Comparison of ENCODE assay signal across 14 mouse cellular contexts in the genomic region with DNA sequence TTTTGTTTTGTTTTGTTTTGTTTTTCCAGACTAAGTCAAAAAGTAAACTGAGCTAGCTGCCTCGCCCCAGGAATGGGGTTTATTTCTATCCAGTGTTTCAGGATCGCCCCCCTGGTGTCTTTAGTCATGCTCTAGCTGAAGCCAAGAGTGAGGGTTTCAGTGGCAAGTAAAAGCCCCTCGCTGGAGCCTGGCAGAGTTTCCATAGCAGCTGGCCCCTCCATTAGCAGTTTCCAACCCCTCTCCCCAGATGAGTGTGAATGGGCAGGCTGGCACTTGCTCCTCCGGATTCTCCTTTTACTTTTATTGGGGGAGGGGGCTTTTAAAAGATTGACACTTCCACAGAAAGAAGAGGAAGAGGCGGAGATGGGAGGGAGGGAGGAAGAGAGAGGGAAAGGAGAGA.
DNase-seq lines count a peak whose midpoint lies in the region; ATAC-seq and TF ChIP-seq lines count a peak whose summit lies in the region.
"Had no signal": no experiment of that assay in that cellular context is flagged by ENCODE, and none has a peak within 500 bp of the region (broad histone marks: within the 10 kb centered on the region; RNA-seq: fewer than 3 reads in every experiment).

No protein-coding gene starts in this region.

- no peaks in the 10 kb centered on the region for H3K27me3 ChIP-seq in hindbrain, embryonic 10.5 days (ENCODE audit: insufficient read depth, poor library complexity, severe bottlenecking)
- H3K27me3 ChIP-seq in hindbrain, embryonic 11.5 days (ENCODE audit: control insufficient read depth, insufficient read depth, low read length), result no peaks in the 10 kb centered on the region
- H3K27me3 ChIP-seq in CH12.LX (replicated peaks), result no peaks in the 10 kb centered on the region
- H3K27me3 ChIP-seq in hindbrain, embryonic 14.5 days (ENCODE audit: control insufficient read depth, insufficient read depth, low read length), result no peaks in the 10 kb centered on the region
- H3K27me3 ChIP-seq: kidney, embryonic 15.5 days had no signal

- no peak for DNase-seq in hindbrain, embryonic 10.5 days (ENCODE audit: low spot score)
- no peak for DNase-seq in hindbrain, embryonic 11.5 days (ENCODE audit: low spot score)
- DNase-seq in CH12.LX (ENCODE audit: extremely low read depth), result no peak
- peak; percentile 89 for DNase-seq in brain, embryonic 14.5 days (ENCODE audit: low read depth)
- no peak for DNase-seq in hindbrain, embryonic 14.5 days (ENCODE audit: low spot score)
- no peak for DNase-seq in lung, adult 2 months
- no peak for DNase-seq in spleen, postnatal 4 days (ENCODE audit: low spot score in 2 of 2)
- DNase-seq: adrenal gland, postnatal 25 days; right cerebral cortex, postnatal 4 days; thymus, postnatal 25 days had no signal

- peak overlapping the region; percentile 56 for H3K27ac ChIP-seq in hindbrain, embryonic 10.5 days
- H3K27ac ChIP-seq in hindbrain, embryonic 11.5 days (ENCODE audit: low read depth, low read length), result no peak overlapping the region
- peak overlapping the region; percentile 45; the same call in 1 of the 2 replicates for H3K27ac ChIP-seq in CH12.LX (ENCODE audit: insufficient read depth, low read depth)
- peak overlapping the region; percentile 28; the same call in 1 of the 2 replicates for H3K27ac ChIP-seq in hindbrain, embryonic 14.5 days
- H3K27ac ChIP-seq: kidney, embryonic 15.5 days had no signal

- no peak for TF ChIP-seq EP300 in CH12.LX (IDR thresholded peaks at IDR 0.05; ENCODE audit: low read length)

- dilution Hi-C loops in CH12.LX (cut with MboI; ENCODE audit: extremely low pct_ligation_motif_present, extremely low pct_unique_long_range_greater_than_20kb, low sequenced_read_pairs), result no loop called here

- peaks cover 42% of the 10 kb centered on the region for H3K4me1 ChIP-seq in hindbrain, embryonic 10.5 days (replicated peaks)
- H3K4me1 ChIP-seq in hindbrain, embryonic 11.5 days (replicated peaks; ENCODE audit: control insufficient read depth, insufficient read depth, low read length), result peaks cover 7% of the 10 kb centered on the region
- H3K4me1 ChIP-seq in CH12.LX (ENCODE audit: control insufficient read depth in 1 of 2, insufficient read depth in 2 of 2), result peaks cover 31 to 59% of the 10 kb centered on the region in 2 experiments
- H3K4me1 ChIP-seq in hindbrain, embryonic 14.5 days (replicated peaks; ENCODE audit: control insufficient read depth, insufficient read depth, low read length), result peaks cover 26% of the 10 kb centered on the region
- H3K4me1 ChIP-seq in lung, adult 2 months (ENCODE audit: control insufficient read depth, insufficient read depth, low read length), result peaks cover 5% of the 10 kb centered on the region

- H3K4me3 ChIP-seq in hindbrain, embryonic 10.5 days, result no peak overlapping the region
- no peak overlapping the region for H3K4me3 ChIP-seq in hindbrain, embryonic 11.5 days (ENCODE audit: low read depth, low read length)
- H3K4me3 ChIP-seq in CH12.LX (replicated peaks in 1 of 3; ENCODE audit: low read depth in 2 of 3, low read length in 2 of 3, poor library complexity in 1 of 3), result no peak overlapping the region
- no peak overlapping the region for H3K4me3 ChIP-seq in hindbrain, embryonic 14.5 days (replicated peaks; ENCODE audit: low read length)
- no peak overlapping the region for H3K4me3 ChIP-seq in lung, adult 2 months (replicated peaks; ENCODE audit: extremely low read depth, low read depth, low read length)
- H3K4me3 ChIP-seq: kidney, embryonic 15.5 days; myocyte had no signal

- H3K79me2 ChIP-seq in CH12.LX (replicated peaks; ENCODE audit: control insufficient read depth, extremely low read depth, insufficient read depth, poor library complexity, severe bottlenecking), result no peaks in the 10 kb centered on the region

- 19% methylated on average over 5 of the region's 5 CpGs for WGBS in hindbrain, embryonic 10.5 days
- WGBS in hindbrain, embryonic 11.5 days, result 30% methylated on average over 5 of the region's 5 CpGs
- 15% methylated on average over 5 of the region's 5 CpGs for WGBS in hindbrain, embryonic 14.5 days
- 39% methylated on average over 5 of the region's 5 CpGs for WGBS in lung, adult 2 months

- in situ Hi-C loops in CH12.LX (cut with MboI; ENCODE audit: low pct_ligation_motif_present, low pct_unique_long_range_greater_than_20kb, low sequenced_read_pairs), result loop anchor here (10.0 kb wide), 2 partner anchors 65 to 115 kb away; partner anchors contain the start of gene Klf7

- no peak for TF ChIP-seq POLR2A in CH12.LX (IDR thresholded peaks at IDR 0.05; ENCODE audit: low read depth, low read length)
- no peak for TF ChIP-seq POLR2A in brain, embryonic 14.5 days (IDR thresholded peaks at IDR 0.05; ENCODE audit: borderline replicate concordance, extremely low read depth, insufficient read depth, insufficient read length, poor library complexity, severe bottlenecking)
- TF ChIP-seq POLR2A in lung, adult 2 months (IDR thresholded peaks at IDR 0.05; ENCODE audit: borderline replicate concordance, extremely low read depth, low read depth, low read length), result no peak

- H3K36me3 ChIP-seq in hindbrain, embryonic 10.5 days, result no peaks in the 10 kb centered on the region
- H3K36me3 ChIP-seq in hindbrain, embryonic 11.5 days (ENCODE audit: control insufficient read depth, insufficient read depth, low read length), result no peaks in the 10 kb centered on the region
- no peaks in the 10 kb centered on the region for H3K36me3 ChIP-seq in CH12.LX (replicated peaks in 1 of 2; ENCODE audit: control insufficient read depth in 1 of 2, insufficient read depth in 1 of 2, low read length in 1 of 2)
- H3K36me3 ChIP-seq in hindbrain, embryonic 14.5 days (replicated peaks; ENCODE audit: control insufficient read depth, insufficient read depth), result no peaks in the 10 kb centered on the region
- H3K36me3 ChIP-seq: kidney, embryonic 15.5 days had no signal

- no peaks in the 10 kb centered on the region; the same call in 1 of the 2 replicates for H3K9me3 ChIP-seq in hindbrain, embryonic 10.5 days
- no peaks in the 10 kb centered on the region for H3K9me3 ChIP-seq in hindbrain, embryonic 11.5 days (ENCODE audit: control insufficient read depth, low read length)
- peaks cover 2% of the 10 kb centered on the region for H3K9me3 ChIP-seq in CH12.LX (replicated peaks; ENCODE audit: low read length)
- H3K9me3 ChIP-seq in hindbrain, embryonic 14.5 days (ENCODE audit: control insufficient read depth, low read length), result no peaks in the 10 kb centered on the region
- H3K9me3 ChIP-seq: kidney, embryonic 15.5 days had no signal

- no peak for TF ChIP-seq CTCF in CH12.LX (conservative IDR thresholded peaks at IDR 0.05 in 1 of 2, IDR thresholded peaks at IDR 0.05 in 1 of 2; ENCODE audit: low read depth in 2 of 2, low read length in 2 of 2)
- no peak for TF ChIP-seq CTCF in brain, embryonic 14.5 days (IDR thresholded peaks at IDR 0.05; ENCODE audit: borderline replicate concordance, extremely low read depth, insufficient read depth, insufficient read length)
- no peak for TF ChIP-seq CTCF in lung, adult 2 months (IDR thresholded peaks at IDR 0.05; ENCODE audit: insufficient read depth, low read length)

- H3K9ac ChIP-seq in hindbrain, embryonic 11.5 days (ENCODE audit: low read depth, low read length), result no peak overlapping the region
- H3K9ac ChIP-seq in CH12.LX (ENCODE audit: insufficient read depth, low read depth), result peak overlapping the region; percentile 21; the same call in 1 of the 2 replicates
- H3K9ac ChIP-seq in hindbrain, embryonic 14.5 days, result no peak overlapping the region
- H3K9ac ChIP-seq: kidney, embryonic 15.5 days had no signal

- no peak for TF ChIP-seq RAD21 in CH12.LX (IDR thresholded peaks at IDR 0.05; ENCODE audit: low read depth, low read length)

- H3K4me2 ChIP-seq in hindbrain, embryonic 11.5 days (replicated peaks; ENCODE audit: low read depth, low read length), result no peak overlapping the region
- peak overlapping the region; percentile 46; the same call in 1 of the 2 replicates for H3K4me2 ChIP-seq in CH12.LX (ENCODE audit: insufficient read depth, low read depth, poor library complexity, severe bottlenecking)
- H3K4me2 ChIP-seq in hindbrain, embryonic 14.5 days (replicated peaks), result no peak overlapping the region
- H3K4me2 ChIP-seq: kidney, embryonic 15.5 days had no signal

- ATAC-seq in hindbrain, embryonic 11.5 days (ENCODE audit: low FRiP score), result no peak
- peak; percentile 53; the same call in 1 of the 2 replicates for ATAC-seq in hindbrain, embryonic 14.5 days (ENCODE audit: low FRiP score)
- ATAC-seq: CD4-positive, CD25-positive, alpha-beta regulatory T cell, adult 4 months; inflammation-experienced regulatory T-cells, adult 6 months had no signal

TF ChIP-seq in CH12.LX, 34 proteins besides CTCF, POLR2A, EP300 and RAD21 (continues in another document):
- peak; percentile 68 for TF ChIP-seq IRF4 (IDR thresholded peaks at IDR 0.05; ENCODE audit: low read depth, low read length)
- TF ChIP-seq PAX5 (IDR thresholded peaks at IDR 0.05; ENCODE audit: low read length), result no peak
- TF ChIP-seq NRF1 (IDR thresholded peaks at IDR 0.05; ENCODE audit: low read depth, low read length), result no peak
- TF ChIP-seq ZNF384 (IDR thresholded peaks at IDR 0.05; ENCODE audit: low read depth, low read length), result no peak
- TF ChIP-seq KAT2A (IDR thresholded peaks at IDR 0.05; ENCODE audit: insufficient replicate concordance, low read length), result no peak
- TF ChIP-seq JUND (conservative IDR thresholded peaks at IDR 0.05; ENCODE audit: low read depth, low read length), result no peak
- no peak for TF ChIP-seq JUN (IDR thresholded peaks at IDR 0.05; ENCODE audit: insufficient read depth, low read depth, low read length)
- TF ChIP-seq CHD2 (IDR thresholded peaks at IDR 0.05; ENCODE audit: low read length), result peak; percentile 55; the same call in 1 of the 2 replicates
- no peak for TF ChIP-seq ZC3H11A (IDR thresholded peaks at IDR 0.05; ENCODE audit: low read depth, low read length)
- TF ChIP-seq UBTF (IDR thresholded peaks at IDR 0.05; ENCODE audit: low read depth, low read length), result no peak
- TF ChIP-seq ZMIZ1 (IDR thresholded peaks at IDR 0.05; ENCODE audit: low read depth, low read length), result no peak
- peak; percentile 31; the same call in 1 of the 2 replicates for TF ChIP-seq ETS1 (conservative IDR thresholded peaks at IDR 0.05; ENCODE audit: low read depth, low read length)
- no peak for TF ChIP-seq ZKSCAN1 (IDR thresholded peaks at IDR 0.05; ENCODE audit: borderline replicate concordance, low read depth, low read length)
- TF ChIP-seq NELFE (IDR thresholded peaks at IDR 0.05; ENCODE audit: low read depth, low read length), result no peak
- TF ChIP-seq MEF2A (IDR thresholded peaks at IDR 0.05; ENCODE audit: borderline replicate concordance, low read depth, low read length), result peak; percentile 26; the same call in 1 of the 2 replicates
- TF ChIP-seq CHD1 (IDR thresholded peaks at IDR 0.05; ENCODE audit: low read depth, low read length), result peak; percentile 93
- no peak for TF ChIP-seq USF1 (IDR thresholded peaks at IDR 0.05; ENCODE audit: low read depth, low read length)
- TF ChIP-seq ELF1 (IDR thresholded peaks at IDR 0.05; ENCODE audit: low read depth, low read length), result 0 out of 2 replicates have a peak, but pooled peaks have one; percentile 23
- no peak for TF ChIP-seq TBP (conservative IDR thresholded peaks at IDR 0.05; ENCODE audit: low read depth, low read length)
